In the genomic region with DNA sequence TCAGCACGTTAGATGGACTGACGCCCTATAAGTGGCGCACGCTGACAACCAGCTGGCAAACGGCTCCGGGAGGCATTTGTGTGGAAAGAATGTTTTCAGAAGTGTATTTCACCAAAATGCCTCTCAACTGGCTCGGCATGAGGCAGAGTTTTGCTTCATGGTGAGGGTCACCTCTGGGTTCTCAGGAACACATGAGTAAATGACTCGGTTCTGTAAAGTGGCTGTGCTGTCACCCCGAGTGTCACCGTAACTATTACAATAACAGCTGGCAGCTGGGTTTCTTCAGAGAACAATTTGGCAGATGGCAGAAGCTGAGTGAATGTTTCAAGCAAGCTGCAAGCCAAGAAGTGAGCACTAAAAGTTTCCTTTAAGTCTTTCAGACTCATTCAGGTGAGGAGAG, we compare ENCODE assay signal across 19 mouse cellular contexts.
DNase-seq lines count a peak whose midpoint lies in the region; ATAC-seq and TF ChIP-seq lines count a peak whose summit lies in the region.
"Had no signal": no experiment of that assay in that cellular context is flagged by ENCODE, and none has a peak within 500 bp of the region (broad histone marks: within the 10 kb centered on the region; RNA-seq: fewer than 3 reads in every experiment).

No protein-coding gene starts in this region.

- 71% methylated on average over 10 of the region's 10 CpGs for WGBS in forebrain, embryonic 12.5 days
- WGBS in forebrain, embryonic 11.5 days = 78% methylated on average over 10 of the region's 10 CpGs
- WGBS in hindbrain, embryonic 13.5 days = 59% methylated on average over 10 of the region's 10 CpGs
- WGBS in hindbrain, embryonic 11.5 days = 67% methylated on average over 10 of the region's 10 CpGs
- 38% methylated on average over 10 of the region's 10 CpGs for WGBS in lung, embryonic 16.5 days
- 32% methylated on average over 10 of the region's 10 CpGs for WGBS in forebrain, postnatal 0 days

- no peaks in the 10 kb centered on the region for H3K27me3 ChIP-seq in forebrain, embryonic 12.5 days
- no peaks in the 10 kb centered on the region for H3K27me3 ChIP-seq in forebrain, embryonic 11.5 days (ENCODE audit: control insufficient read depth, insufficient read depth, low read length)
- H3K27me3 ChIP-seq in hindbrain, embryonic 13.5 days = no peaks in the 10 kb centered on the region
- no peaks in the 10 kb centered on the region for H3K27me3 ChIP-seq in hindbrain, embryonic 11.5 days (ENCODE audit: control insufficient read depth, insufficient read depth, low read length)
- no peaks in the 10 kb centered on the region for H3K27me3 ChIP-seq in lung, embryonic 16.5 days (ENCODE audit: control insufficient read depth, insufficient read depth, low read depth, low read length)
- no peaks in the 10 kb centered on the region for H3K27me3 ChIP-seq in forebrain, postnatal 0 days (ENCODE audit: insufficient read depth, low read length)

- TF ChIP-seq CTCF in forebrain, postnatal 0 days (IDR thresholded peaks at IDR 0.05; ENCODE audit: low read depth) = no peak

- no peak overlapping the region for H3K4me2 ChIP-seq in forebrain, embryonic 12.5 days
- H3K4me2 ChIP-seq in forebrain, embryonic 11.5 days (ENCODE audit: low read depth, low read length, severe bottlenecking) = no peak overlapping the region
- no peak overlapping the region for H3K4me2 ChIP-seq in hindbrain, embryonic 13.5 days
- no peak overlapping the region for H3K4me2 ChIP-seq in hindbrain, embryonic 11.5 days (replicated peaks; ENCODE audit: low read depth, low read length)
- H3K4me2 ChIP-seq in lung, embryonic 16.5 days (ENCODE audit: low read depth, low read length) = 0 out of 2 replicates have a peak overlapping the region, but pooled peaks have one; percentile 11
- H3K4me2 ChIP-seq in forebrain, postnatal 0 days (ENCODE audit: low read depth) = peak overlapping the region; percentile 0; the same call in 1 of the 2 replicates
- H3K4me2 ChIP-seq: midbrain, embryonic 11.5 days had no signal

- no peak overlapping the region for H3K4me3 ChIP-seq in forebrain, embryonic 12.5 days (replicated peaks)
- no peak overlapping the region for H3K4me3 ChIP-seq in forebrain, embryonic 11.5 days (ENCODE audit: low read depth, low read length)
- H3K4me3 ChIP-seq in hindbrain, embryonic 13.5 days = no peak overlapping the region
- no peak overlapping the region for H3K4me3 ChIP-seq in hindbrain, embryonic 11.5 days (ENCODE audit: low read depth, low read length)
- no peak overlapping the region for H3K4me3 ChIP-seq in lung, embryonic 16.5 days (ENCODE audit: low read length)
- no peak overlapping the region for H3K4me3 ChIP-seq in forebrain, postnatal 0 days (ENCODE audit: low read depth, low read length)
- H3K4me3 ChIP-seq: heart, embryonic 10.5 days had no signal

- ATAC-seq in forebrain, embryonic 12.5 days (ENCODE audit: low FRiP score) = no peak
- no peak for ATAC-seq in forebrain, embryonic 11.5 days (replicated peaks; ENCODE audit: low FRiP score)
- no peak for ATAC-seq in hindbrain, embryonic 13.5 days (ENCODE audit: low FRiP score)
- ATAC-seq in hindbrain, embryonic 11.5 days (ENCODE audit: low FRiP score) = no peak
- peak; percentile 10; the same call in 1 of the 2 replicates for ATAC-seq in lung, embryonic 16.5 days (ENCODE audit: low read depth)
- no peak for ATAC-seq in forebrain, postnatal 0 days
- ATAC-seq: CD4-positive, CD25-positive, alpha-beta regulatory T cell, adult 4 months; liver, postnatal 0 days had no signal

- H3K9ac ChIP-seq in forebrain, embryonic 12.5 days = no peak overlapping the region
- no peak overlapping the region for H3K9ac ChIP-seq in forebrain, embryonic 11.5 days (ENCODE audit: low read length)
- no peak overlapping the region for H3K9ac ChIP-seq in hindbrain, embryonic 13.5 days
- no peak overlapping the region for H3K9ac ChIP-seq in hindbrain, embryonic 11.5 days (ENCODE audit: low read depth, low read length)
- no peak overlapping the region for H3K9ac ChIP-seq in lung, embryonic 16.5 days (ENCODE audit: low read length)
- no peak overlapping the region for H3K9ac ChIP-seq in forebrain, postnatal 0 days
- H3K9ac ChIP-seq: liver, postnatal 0 days had no signal

- H3K4me1 ChIP-seq in forebrain, embryonic 12.5 days = peaks cover 58% of the 10 kb centered on the region
- peaks cover 9% of the 10 kb centered on the region for H3K4me1 ChIP-seq in forebrain, embryonic 11.5 days (replicated peaks; ENCODE audit: control insufficient read depth, insufficient read depth, low read length)
- peaks cover 77% of the 10 kb centered on the region for H3K4me1 ChIP-seq in hindbrain, embryonic 13.5 days (replicated peaks)
- H3K4me1 ChIP-seq in hindbrain, embryonic 11.5 days (replicated peaks; ENCODE audit: control insufficient read depth, insufficient read depth, low read length) = no peaks in the 10 kb centered on the region
- H3K4me1 ChIP-seq in lung, embryonic 16.5 days (replicated peaks; ENCODE audit: control insufficient read depth, insufficient read depth, low read length) = peaks cover 14% of the 10 kb centered on the region
- peaks cover 32% of the 10 kb centered on the region for H3K4me1 ChIP-seq in forebrain, postnatal 0 days (ENCODE audit: insufficient read depth)

- no peaks in the 10 kb centered on the region for H3K9me3 ChIP-seq in forebrain, embryonic 12.5 days
- no peaks in the 10 kb centered on the region for H3K9me3 ChIP-seq in forebrain, embryonic 11.5 days (ENCODE audit: control insufficient read depth, low read length)
- H3K9me3 ChIP-seq in hindbrain, embryonic 13.5 days = no peaks in the 10 kb centered on the region
- H3K9me3 ChIP-seq in hindbrain, embryonic 11.5 days (ENCODE audit: control insufficient read depth, low read length) = no peaks in the 10 kb centered on the region
- no peaks in the 10 kb centered on the region for H3K9me3 ChIP-seq in lung, embryonic 16.5 days (ENCODE audit: control insufficient read depth, low read length)
- no peaks in the 10 kb centered on the region for H3K9me3 ChIP-seq in forebrain, postnatal 0 days (ENCODE audit: low read length)
- H3K9me3 ChIP-seq: heart, embryonic 10.5 days had no signal

- no peaks in the 10 kb centered on the region for H3K36me3 ChIP-seq in forebrain, embryonic 12.5 days (replicated peaks)
- H3K36me3 ChIP-seq in forebrain, embryonic 11.5 days (ENCODE audit: control insufficient read depth, insufficient read depth, low read length) = no peaks in the 10 kb centered on the region
- no peaks in the 10 kb centered on the region for H3K36me3 ChIP-seq in hindbrain, embryonic 13.5 days
- H3K36me3 ChIP-seq in hindbrain, embryonic 11.5 days (ENCODE audit: control insufficient read depth, insufficient read depth, low read length) = no peaks in the 10 kb centered on the region
- H3K36me3 ChIP-seq in lung, embryonic 16.5 days (ENCODE audit: control insufficient read depth, insufficient read depth, low read length) = no peaks in the 10 kb centered on the region
- H3K36me3 ChIP-seq in forebrain, postnatal 0 days (ENCODE audit: insufficient read depth) = no peaks in the 10 kb centered on the region

- H3K27ac ChIP-seq in forebrain, embryonic 12.5 days = 0 out of 2 replicates have a peak overlapping the region, but pooled peaks have one; percentile 19
- H3K27ac ChIP-seq in forebrain, embryonic 11.5 days (ENCODE audit: low read depth, low read length) = no peak overlapping the region
- peak overlapping the region; percentile 14; the same call in 1 of the 2 replicates for H3K27ac ChIP-seq in hindbrain, embryonic 13.5 days
- no peak overlapping the region for H3K27ac ChIP-seq in hindbrain, embryonic 11.5 days (ENCODE audit: low read depth, low read length)
- 0 out of 2 replicates have a peak overlapping the region, but pooled peaks have one; percentile 10 for H3K27ac ChIP-seq in lung, embryonic 16.5 days (ENCODE audit: low read length)
- no peak overlapping the region for H3K27ac ChIP-seq in forebrain, postnatal 0 days (ENCODE audit: low read depth, low read length)
- H3K27ac ChIP-seq: heart, embryonic 10.5 days; stomach, postnatal 0 days had no signal

- no peak for DNase-seq in forebrain, embryonic 11.5 days (ENCODE audit: low spot score)
- no peak for DNase-seq in hindbrain, embryonic 11.5 days (ENCODE audit: low spot score)
- DNase-seq in lung, adult 18-20 months = no peak
- no peak for DNase-seq in forebrain, postnatal 0 days
- DNase-seq: adrenal gland, postnatal 14 days; cerebellum, adult 9-11 months; kidney, adult 8-10 months; kidney, postnatal 14 days; layer of hippocampus, postnatal 36 days; liver, postnatal 0 days; right cerebral cortex, postnatal 14 days; thymus, adult 2 months had no signal

Comparison
In these comparisons a context has a peak if more than half of its experiments do, and no peak if none do; other contexts are left out.
1. H3K27ac ChIP-seq: peak in forebrain, embryonic 12.5 days (single experiment), hindbrain, embryonic 13.5 days (single experiment) and lung, embryonic 16.5 days (single experiment); none in forebrain, embryonic 11.5 days (single experiment), hindbrain, embryonic 11.5 days (single experiment) and forebrain, postnatal 0 days (single experiment).
2. H3K4me2 ChIP-seq: peak in lung, embryonic 16.5 days (single experiment) and forebrain, postnatal 0 days (single experiment); none in forebrain, embryonic 12.5 days (single experiment), forebrain, embryonic 11.5 days (single experiment), hindbrain, embryonic 13.5 days (single experiment) and hindbrain, embryonic 11.5 days (single experiment).